In genomic region chr5:91578924-91579323, GRCm38 (mm10) we compare ENCODE assay signal across 22 mouse cellular contexts.
DNase-seq lines count a peak whose midpoint lies in the region; ATAC-seq and TF ChIP-seq lines count a peak whose summit lies in the region.
"Had no signal": no experiment of that assay in that cellular context is flagged by ENCODE, and none has a peak within 500 bp of the region (broad histone marks: within the 10 kb centered on the region; RNA-seq: fewer than 3 reads in every experiment).

No protein-coding gene starts in this region.

- no peaks in the 10 kb centered on the region for H3K27me3 ChIP-seq in hindbrain, embryonic 15.5 days
- H3K27me3 ChIP-seq in hindbrain, embryonic 14.5 days (ENCODE audit: control insufficient read depth, insufficient read depth, low read length), result no peaks in the 10 kb centered on the region
- H3K27me3 ChIP-seq in intestine, embryonic 15.5 days (replicated peaks), result no peaks in the 10 kb centered on the region
- H3K27me3 ChIP-seq: embryonic facial prominence, embryonic 15.5 days; limb, embryonic 15.5 days; midbrain, embryonic 12.5 days; neural tube, embryonic 15.5 days had no signal

- no peaks in the 10 kb centered on the region for H3K4me1 ChIP-seq in hindbrain, embryonic 15.5 days (replicated peaks)
- no peaks in the 10 kb centered on the region for H3K4me1 ChIP-seq in hindbrain, embryonic 14.5 days (replicated peaks; ENCODE audit: control insufficient read depth, insufficient read depth, low read length)
- no peaks in the 10 kb centered on the region for H3K4me1 ChIP-seq in intestine, embryonic 15.5 days (replicated peaks)
- H3K4me1 ChIP-seq: embryonic facial prominence, embryonic 15.5 days; limb, embryonic 15.5 days; midbrain, embryonic 12.5 days; neural tube, embryonic 15.5 days had no signal

- no peaks in the 10 kb centered on the region for H3K36me3 ChIP-seq in hindbrain, embryonic 15.5 days
- H3K36me3 ChIP-seq in hindbrain, embryonic 14.5 days (replicated peaks; ENCODE audit: control insufficient read depth, insufficient read depth), result no peaks in the 10 kb centered on the region
- H3K36me3 ChIP-seq in intestine, embryonic 15.5 days, result no peaks in the 10 kb centered on the region
- H3K36me3 ChIP-seq: embryonic facial prominence, embryonic 15.5 days; limb, embryonic 15.5 days; midbrain, embryonic 12.5 days; neural tube, embryonic 15.5 days had no signal

- no peak overlapping the region for H3K9ac ChIP-seq in hindbrain, embryonic 15.5 days
- H3K9ac ChIP-seq in hindbrain, embryonic 14.5 days, result no peak overlapping the region
- H3K9ac ChIP-seq in intestine, embryonic 15.5 days, result no peak overlapping the region
- H3K9ac ChIP-seq: embryonic facial prominence, embryonic 15.5 days; limb, embryonic 15.5 days; liver, embryonic 14.5 days; lung, embryonic 14.5 days; midbrain, embryonic 12.5 days; neural tube, embryonic 15.5 days had no signal

- no peak for TF ChIP-seq CTCF in gastrocnemius, adult 2 months (IDR thresholded peaks at IDR 0.05)

- intact Hi-C loops in gastrocnemius, adult 2 months (cut with DNase I), result no loop called here
- intact Hi-C loops in heart, postnatal 14 days (cut with DNase I), result loop anchor here (5.0 kb wide), 1 partner anchor 62 kb away; the partner anchor contains the start of gene Parm1

- H3K4me3 ChIP-seq in gastrocnemius, adult 2 months, result no peak overlapping the region
- H3K4me3 ChIP-seq in hindbrain, embryonic 15.5 days, result no peak overlapping the region
- no peak overlapping the region for H3K4me3 ChIP-seq in hindbrain, embryonic 14.5 days (replicated peaks; ENCODE audit: low read length)
- H3K4me3 ChIP-seq in intestine, embryonic 15.5 days (replicated peaks), result no peak overlapping the region
- H3K4me3 ChIP-seq: embryonic facial prominence, embryonic 15.5 days; limb, embryonic 15.5 days; midbrain, embryonic 12.5 days; neural tube, embryonic 15.5 days had no signal

- peak; percentile 45; the same call in 1 of the 2 replicates for ATAC-seq in hindbrain, embryonic 15.5 days (ENCODE audit: low FRiP score, low read depth)
- ATAC-seq in hindbrain, embryonic 14.5 days (ENCODE audit: low FRiP score), result no peak
- ATAC-seq in intestine, embryonic 15.5 days, result no peak
- ATAC-seq: intestine, embryonic 16.5 days had no signal

- 86% methylated on average over 7 of the region's 7 CpGs for WGBS in hindbrain, embryonic 15.5 days
- WGBS in hindbrain, embryonic 14.5 days, result 76% methylated on average over 7 of the region's 7 CpGs
- 80% methylated on average over 7 of the region's 7 CpGs for WGBS in intestine, embryonic 15.5 days

- H3K27ac ChIP-seq in gastrocnemius, adult 2 months, result no peak overlapping the region
- H3K27ac ChIP-seq in hindbrain, embryonic 15.5 days (replicated peaks), result no peak overlapping the region
- no peak overlapping the region for H3K27ac ChIP-seq in hindbrain, embryonic 14.5 days
- H3K27ac ChIP-seq in intestine, embryonic 15.5 days, result no peak overlapping the region
- H3K27ac ChIP-seq: embryonic facial prominence, embryonic 15.5 days; limb, embryonic 15.5 days; liver, embryonic 14.5 days; midbrain, embryonic 12.5 days; neural tube, embryonic 15.5 days had no signal

- peak; percentile 38 for DNase-seq in gastrocnemius, adult 2 months
- DNase-seq in gastrocnemius, postnatal 25 days, result no peak
- DNase-seq in hindbrain, embryonic 14.5 days (ENCODE audit: low spot score), result no peak
- peak; percentile 42 to 66 for DNase-seq in heart, adult 9 months (ENCODE audit: low spot score in 2 of 2)
- DNase-seq in heart, postnatal 14 days, result peak; percentile 35 to 52
- DNase-seq: adrenal gland, adult 2 months; cerebellum, adult 8-10 months; kidney, adult 9 months; kidney, postnatal 14 days; left cerebral cortex, postnatal 4 days; lung, embryonic 14.5 days; right cerebral cortex, adult 18-20 months; thymus, adult 18-20 months; thymus, postnatal 4 days had no signal

- H3K9me3 ChIP-seq in hindbrain, embryonic 15.5 days, result no peaks in the 10 kb centered on the region
- H3K9me3 ChIP-seq in hindbrain, embryonic 14.5 days (ENCODE audit: control insufficient read depth, low read length), result no peaks in the 10 kb centered on the region
- H3K9me3 ChIP-seq in intestine, embryonic 15.5 days, result no peaks in the 10 kb centered on the region
- H3K9me3 ChIP-seq: embryonic facial prominence, embryonic 15.5 days; limb, embryonic 15.5 days; midbrain, embryonic 12.5 days; neural tube, embryonic 15.5 days had no signal

- no peak overlapping the region for H3K4me2 ChIP-seq in hindbrain, embryonic 15.5 days
- H3K4me2 ChIP-seq in hindbrain, embryonic 14.5 days (replicated peaks), result no peak overlapping the region
- H3K4me2 ChIP-seq in intestine, embryonic 15.5 days (replicated peaks), result no peak overlapping the region
- H3K4me2 ChIP-seq: embryonic facial prominence, embryonic 15.5 days; limb, embryonic 15.5 days; lung, embryonic 14.5 days; midbrain, embryonic 12.5 days; neural tube, embryonic 15.5 days had no signal

Comparison
In these comparisons a context has a peak if more than half of its experiments do, and no peak if none do; other contexts are left out.
1. DNase-seq: peak in gastrocnemius, adult 2 months (single experiment), heart, adult 9 months (2 of 2) and heart, postnatal 14 days (2 of 2); none in gastrocnemius, postnatal 25 days (single experiment) and hindbrain, embryonic 14.5 days (single experiment).